Mouse (Mus musculus) C2C12 (cell line): Measurements from ENCODE around the gene Cldn34b3.
"Not testable (repeated sequence)": the region's sequence is repeated elsewhere in the genome, so short reads cannot be mapped to it uniquely, and the experiment has no call there.

Source experiments
- CTCF ChIP-seq: IDR thresholded peaks from one replicate; pipeline ENCODE4 v1.5.1; 2011; ENCODE audit not compliant: control insufficient read depth, insufficient read depth, insufficient read length
- FOSL1 ChIP-seq: IDR thresholded peaks from one replicate; pipeline ENCODE4 v1.8.0; 2011; ENCODE audit warnings: mild to moderate bottlenecking, low read length; ENCODE audit not compliant: poor library complexity, insufficient read depth, severe bottlenecking
- MYOG ChIP-seq: IDR thresholded peaks from one replicate; pipeline ENCODE4 v1.6.1; 2011; ENCODE audit not compliant: control insufficient read depth, insufficient read length; ENCODE audit errors: extremely low read depth

GRCm38 (mm10) chrX:76264004-76264403 lies at the start of gene Cldn34b3:
- TF ChIP-seq CTCF, FOSL1, MYOG: not testable (repeated sequence)
